ENCODE assay signal across 13 mouse cellular contexts in the genomic region with DNA sequence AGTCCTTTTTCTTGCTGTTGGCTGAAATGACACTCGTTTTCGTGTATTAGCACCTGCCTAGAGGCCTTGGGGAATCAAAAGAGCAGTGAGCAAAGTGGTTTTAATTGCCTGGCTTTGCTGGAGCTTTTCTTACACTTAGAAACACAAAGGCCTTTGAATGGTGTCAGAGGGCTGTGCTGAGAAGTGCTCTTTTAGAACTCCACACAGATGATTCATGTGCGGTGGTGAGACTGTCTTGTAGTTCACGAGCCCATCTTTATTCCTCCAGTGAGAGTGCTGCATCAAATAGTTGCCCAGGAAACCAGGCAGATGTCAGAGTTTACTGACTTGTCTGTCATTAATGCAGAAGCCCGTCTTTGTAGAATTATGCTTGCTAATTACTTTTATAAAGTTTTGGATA. TPM values are rescaled to one million over a fixed set of nuclear protein-coding genes. Genes with fewer than 3 reads are reported as not detected.
A peak's percentile ranks its signal among the peaks of the same experiment; 100 is the strongest.
DNase-seq lines count a peak whose midpoint lies in the region; ATAC-seq and TF ChIP-seq lines count a peak whose summit lies in the region.
"Had no signal": no experiment of that assay in that cellular context is flagged by ENCODE, and none has a peak within 500 bp of the region (broad histone marks: within the 10 kb centered on the region; RNA-seq: fewer than 3 reads in every experiment).

No protein-coding gene starts in this region.

- no peaks in the 10 kb centered on the region for H3K27me3 ChIP-seq in neural tube, embryonic 11.5 days (ENCODE audit: control insufficient read depth, insufficient read depth, low read length)
- H3K27me3 ChIP-seq in forebrain, postnatal 0 days (ENCODE audit: insufficient read depth, low read length) = no peaks in the 10 kb centered on the region
- H3K27me3 ChIP-seq in midbrain, embryonic 14.5 days (ENCODE audit: control insufficient read depth, insufficient read depth, low read length) = no peaks in the 10 kb centered on the region
- H3K27me3 ChIP-seq: kidney, embryonic 15.5 days had no signal

- ATAC-seq in neural tube, embryonic 11.5 days (ENCODE audit: insufficient read depth, low FRiP score, low TSS enrichment) = peak; percentile 81
- ATAC-seq in forebrain, postnatal 0 days = peak; percentile 76; the same call in 1 of the 2 replicates
- no peak for ATAC-seq in midbrain, embryonic 14.5 days (ENCODE audit: low FRiP score, low TSS enrichment)
- ATAC-seq: CD4-positive, CD25-positive, alpha-beta regulatory T cell, adult 4 months had no signal

- no peak overlapping the region for H3K4me3 ChIP-seq in neural tube, embryonic 11.5 days (ENCODE audit: low read depth, low read length)
- no peak overlapping the region for H3K4me3 ChIP-seq in forebrain, postnatal 0 days (ENCODE audit: low read depth, low read length)
- no peak overlapping the region for H3K4me3 ChIP-seq in midbrain, embryonic 14.5 days (replicated peaks; ENCODE audit: low read depth, low read length)
- H3K4me3 ChIP-seq: kidney, embryonic 15.5 days; liver, embryonic 15.5 days had no signal

- H3K27ac ChIP-seq in neural tube, embryonic 11.5 days (ENCODE audit: low read depth, low read length) = peak overlapping the region; percentile 58
- no peak overlapping the region for H3K27ac ChIP-seq in forebrain, postnatal 0 days (ENCODE audit: low read depth, low read length)
- 0 out of 2 replicates have a peak overlapping the region, but pooled peaks have one; percentile 1 for H3K27ac ChIP-seq in midbrain, embryonic 14.5 days (replicated peaks; ENCODE audit: low read depth, low read length)
- H3K27ac ChIP-seq: kidney, embryonic 15.5 days; liver, embryonic 15.5 days had no signal

- peaks cover 14% of the 10 kb centered on the region for H3K4me1 ChIP-seq in neural tube, embryonic 11.5 days (ENCODE audit: control insufficient read depth, insufficient read depth, low read length)
- no peaks in the 10 kb centered on the region for H3K4me1 ChIP-seq in forebrain, postnatal 0 days (ENCODE audit: insufficient read depth)
- H3K4me1 ChIP-seq in midbrain, embryonic 14.5 days (ENCODE audit: control insufficient read depth, insufficient read depth, low read length) = 0 out of 2 replicates have a peak, but pooled peaks cover 4% of the 10 kb centered on the region
- H3K4me1 ChIP-seq: kidney, embryonic 15.5 days; liver, embryonic 15.5 days had no signal

- WGBS in neural tube, embryonic 11.5 days = 35% methylated on average over 5 of the region's 5 CpGs
- 5% methylated on average over 5 of the region's 5 CpGs for WGBS in forebrain, postnatal 0 days
- 21% methylated on average over 5 of the region's 5 CpGs for WGBS in midbrain, embryonic 14.5 days

- H3K9me3 ChIP-seq in neural tube, embryonic 11.5 days (ENCODE audit: control insufficient read depth, low read length) = no peaks in the 10 kb centered on the region
- no peaks in the 10 kb centered on the region for H3K9me3 ChIP-seq in forebrain, postnatal 0 days (ENCODE audit: low read length)
- H3K9me3 ChIP-seq in midbrain, embryonic 14.5 days (ENCODE audit: control insufficient read depth, low read length) = no peaks in the 10 kb centered on the region
- H3K9me3 ChIP-seq: kidney, embryonic 15.5 days; liver, embryonic 15.5 days had no signal

- no peak for TF ChIP-seq CTCF in forebrain, postnatal 0 days (IDR thresholded peaks at IDR 0.05; ENCODE audit: low read depth)

- DNase-seq in neural tube, embryonic 11.5 days (ENCODE audit: low spot score) = peak; percentile 36
- DNase-seq in neural tube, embryonic 10.5 days (ENCODE audit: extremely low spot score, low spot score) = no peak
- peak; percentile 28 for DNase-seq in forebrain, postnatal 0 days
- DNase-seq in midbrain, embryonic 14.5 days = peak; percentile 30
- DNase-seq in lung, postnatal 4 days = no peak
- DNase-seq in frontal cortex, postnatal 36 days (ENCODE audit: low spot score in 2 of 2) = no peak
- no peak for DNase-seq in spleen, postnatal 14 days (ENCODE audit: low spot score in 2 of 2)
- DNase-seq: cerebellum, adult 9-11 months; heart, postnatal 4 days; right cerebral cortex, postnatal 25 days had no signal

- H3K36me3 ChIP-seq in neural tube, embryonic 11.5 days (ENCODE audit: control insufficient read depth, insufficient read depth, low read length) = no peaks in the 10 kb centered on the region
- no peaks in the 10 kb centered on the region for H3K36me3 ChIP-seq in forebrain, postnatal 0 days (ENCODE audit: insufficient read depth)
- no peaks in the 10 kb centered on the region for H3K36me3 ChIP-seq in midbrain, embryonic 14.5 days (ENCODE audit: control insufficient read depth, insufficient read depth, low read length)
- H3K36me3 ChIP-seq: kidney, embryonic 15.5 days; liver, embryonic 15.5 days had no signal

- H3K4me2 ChIP-seq in neural tube, embryonic 11.5 days (ENCODE audit: low read depth) = no peak overlapping the region
- H3K4me2 ChIP-seq in forebrain, postnatal 0 days (ENCODE audit: low read depth) = no peak overlapping the region
- H3K4me2 ChIP-seq in midbrain, embryonic 14.5 days (ENCODE audit: low read length) = no peak overlapping the region
- H3K4me2 ChIP-seq: kidney, embryonic 15.5 days; liver, embryonic 15.5 days had no signal

- H3K9ac ChIP-seq in neural tube, embryonic 11.5 days (ENCODE audit: low read length) = no peak overlapping the region
- no peak overlapping the region for H3K9ac ChIP-seq in forebrain, postnatal 0 days
- no peak overlapping the region for H3K9ac ChIP-seq in midbrain, embryonic 14.5 days (replicated peaks; ENCODE audit: low read length)
- H3K9ac ChIP-seq: kidney, embryonic 15.5 days; liver, embryonic 15.5 days had no signal

RNA-seq across cellular contexts. Expression of a gene that starts 50.2 kb away (rescaled TPM):
- 89.8 and 99.2 TPM in 2 replicates for polyA plus RNA-seq in neural tube, embryonic 11.5 days (2014; fragmentation: Nextera tagmentation; extraction: Ambion mirVana)
- 33.1 and 33.4 TPM in 2 replicates for total RNA-seq in forebrain, postnatal 0 days (2014; rRNA removed)
- polyA plus RNA-seq in forebrain, postnatal 0 days (2015; fragmentation: Nextera tagmentation; extraction: Ambion mirVana) = 43.3 and 44.1 TPM in 2 replicates
- 48.6 and 54.8 TPM in 2 replicates for polyA plus RNA-seq in midbrain, embryonic 14.5 days (2014; fragmentation: Nextera tagmentation; extraction: Ambion mirVana)

RNA-seq across cellular contexts. Expression of a gene that starts 51.1 kb away (rescaled TPM):
- 12.9 and 14.7 TPM in 2 replicates for polyA plus RNA-seq in neural tube, embryonic 11.5 days (2014; fragmentation: Nextera tagmentation; extraction: Ambion mirVana)
- total RNA-seq in forebrain, postnatal 0 days (2014; rRNA removed) = 45.4 and 53.2 TPM in 2 replicates
- polyA plus RNA-seq in forebrain, postnatal 0 days (2015; fragmentation: Nextera tagmentation; extraction: Ambion mirVana) = 19.6 and 22.9 TPM in 2 replicates
- 17.2 and 18.6 TPM in 2 replicates for polyA plus RNA-seq in midbrain, embryonic 14.5 days (2014; fragmentation: Nextera tagmentation; extraction: Ambion mirVana)

Comparison
In these comparisons a context has a peak if more than half of its experiments do, and no peak if none do; other contexts are left out.
1. DNase-seq: peak in neural tube, embryonic 11.5 days (single experiment), forebrain, postnatal 0 days (single experiment) and midbrain, embryonic 14.5 days (single experiment); none in neural tube, embryonic 10.5 days (single experiment), lung, postnatal 4 days (0 of 2), frontal cortex, postnatal 36 days (0 of 2) and spleen, postnatal 14 days (0 of 2).